24 mouse cellular contexts compared by ENCODE assay signal in the genomic region with DNA sequence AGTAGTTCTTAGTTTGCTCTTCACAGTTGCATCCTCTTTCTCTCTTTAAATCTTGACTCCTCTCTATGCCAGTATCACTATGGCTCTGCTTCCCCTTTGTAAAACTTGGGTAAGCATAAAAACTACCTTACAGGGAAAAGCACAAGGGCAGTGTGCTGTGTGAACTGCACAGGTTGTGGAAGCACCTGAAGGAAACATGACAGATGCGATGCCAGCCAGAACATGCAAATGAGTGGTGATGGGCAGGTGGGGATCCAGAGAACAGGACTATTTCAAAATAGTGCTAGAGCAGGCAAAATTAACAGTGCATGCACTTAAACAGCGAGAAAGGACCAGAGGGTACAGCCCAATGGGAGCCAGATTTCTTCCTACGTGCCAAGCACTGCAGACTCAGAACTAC.
"Had no signal": no experiment of that assay in that cellular context is flagged by ENCODE, and none has a peak within 500 bp of the region (broad histone marks: within the 10 kb centered on the region; RNA-seq: fewer than 3 reads in every experiment).

No protein-coding gene starts in this region.

- H3K9me3 ChIP-seq: limb, embryonic 10.5 days; limb, embryonic 13.5 days; liver, embryonic 12.5 days; liver, embryonic 15.5 days; lung, embryonic 15.5 days; midbrain, embryonic 12.5 days; midbrain, embryonic 15.5 days; neural tube, embryonic 13.5 days had no signal

- H3K4me1 ChIP-seq: limb, embryonic 10.5 days; limb, embryonic 13.5 days; liver, embryonic 12.5 days; liver, embryonic 15.5 days; lung, embryonic 15.5 days; midbrain, embryonic 12.5 days; midbrain, embryonic 15.5 days; neural tube, embryonic 13.5 days had no signal

- H3K4me3 ChIP-seq: layer of hippocampus, adult 2 months; limb, embryonic 10.5 days; limb, embryonic 13.5 days; liver, embryonic 12.5 days; liver, embryonic 15.5 days; lung, embryonic 15.5 days; midbrain, embryonic 12.5 days; midbrain, embryonic 15.5 days; myocyte; neural tube, embryonic 13.5 days had no signal

- DNase-seq: kidney, adult 18-20 months; kidney, adult 9 months; kidney, postnatal 25 days; layer of hippocampus, adult 9-11 months; liver; lung, adult 18-20 months; lung, postnatal 10 days; lung, postnatal 4 days; retina, postnatal 1 day; right cerebral cortex, postnatal 25 days; thymus, adult 2 months; thymus, postnatal 25 days had no signal

- H3K27me3 ChIP-seq: limb, embryonic 13.5 days; liver, embryonic 12.5 days; liver, embryonic 15.5 days; lung, embryonic 15.5 days; midbrain, embryonic 12.5 days; midbrain, embryonic 15.5 days; neural tube, embryonic 13.5 days had no signal

- H3K27ac ChIP-seq: kidney, postnatal 0 days; layer of hippocampus, adult 2 months; limb, embryonic 10.5 days; limb, embryonic 13.5 days; liver, embryonic 12.5 days; liver, embryonic 15.5 days; lung, embryonic 15.5 days; midbrain, embryonic 12.5 days; midbrain, embryonic 15.5 days; neural tube, embryonic 13.5 days; stomach, postnatal 0 days had no signal

- H3K4me2 ChIP-seq: limb, embryonic 13.5 days; liver, embryonic 12.5 days; liver, embryonic 15.5 days; lung, embryonic 15.5 days; midbrain, embryonic 12.5 days; midbrain, embryonic 15.5 days; neural tube, embryonic 13.5 days had no signal

- H3K9ac ChIP-seq: limb, embryonic 13.5 days; liver, embryonic 12.5 days; liver, embryonic 15.5 days; lung, embryonic 15.5 days; midbrain, embryonic 12.5 days; midbrain, embryonic 15.5 days; neural tube, embryonic 13.5 days had no signal

- ATAC-seq: liver, embryonic 12.5 days; midbrain, embryonic 15.5 days had no signal

- H3K36me3 ChIP-seq: limb, embryonic 10.5 days; limb, embryonic 13.5 days; liver, embryonic 12.5 days; liver, embryonic 15.5 days; lung, embryonic 15.5 days; midbrain, embryonic 12.5 days; midbrain, embryonic 15.5 days; neural tube, embryonic 13.5 days had no signal
